Comparison of ENCODE assay signal across 8 mouse cellular contexts in the genomic region with DNA sequence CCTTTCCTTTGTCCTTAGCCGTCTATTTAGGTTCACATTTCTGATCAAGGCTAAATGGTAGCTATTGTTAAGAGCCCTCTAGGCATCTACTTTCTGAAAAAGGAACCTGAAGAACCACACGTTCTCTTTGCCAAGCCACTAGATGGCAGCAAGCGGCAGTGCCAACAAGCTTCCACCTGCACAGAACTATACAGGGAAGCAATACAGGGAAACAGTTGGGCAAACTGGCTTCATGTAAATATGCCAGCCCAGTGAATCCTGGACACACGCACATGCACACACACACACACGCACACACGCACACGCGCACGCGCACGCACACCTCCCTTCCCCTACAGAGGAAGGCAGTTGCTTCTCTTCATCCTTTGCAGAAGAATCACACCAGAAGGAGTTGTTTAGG. TPM values are rescaled to one million over a fixed set of nuclear protein-coding genes. Genes with fewer than 3 reads are reported as not detected.
DNase-seq lines count a peak whose midpoint lies in the region; ATAC-seq lines count a peak whose summit lies in the region.
"Had no signal": no experiment of that assay in that cellular context is flagged by ENCODE, and none has a peak within 500 bp of the region (broad histone marks: within the 10 kb centered on the region; RNA-seq: fewer than 3 reads in every experiment).

No protein-coding gene starts in this region.

- no peaks in the 10 kb centered on the region for H3K36me3 ChIP-seq in forebrain, embryonic 15.5 days
- H3K36me3 ChIP-seq in hindbrain, embryonic 15.5 days = no peaks in the 10 kb centered on the region
- H3K36me3 ChIP-seq: limb, embryonic 12.5 days had no signal

- H3K4me1 ChIP-seq in forebrain, embryonic 15.5 days = peaks cover 10% of the 10 kb centered on the region
- H3K4me1 ChIP-seq in hindbrain, embryonic 15.5 days (replicated peaks) = no peaks in the 10 kb centered on the region
- H3K4me1 ChIP-seq: limb, embryonic 12.5 days had no signal

- 35% methylated on average over 11 of the region's 11 CpGs for WGBS in forebrain, embryonic 15.5 days
- 32% methylated on average over 11 of the region's 11 CpGs for WGBS in hindbrain, embryonic 15.5 days

- DNase-seq in ZHBTc4 (ENCODE audit: low read depth, low spot score) = peak; percentile 71
- DNase-seq in cerebellum, adult 11 months = peak; percentile 67
- DNase-seq in layer of hippocampus, postnatal 14 days (ENCODE audit: low spot score in 2 of 2) = peak; percentile 61 to 83
- peak; percentile 70 for DNase-seq in right cerebral cortex, postnatal 25 days

- peak; percentile 89 for ATAC-seq in forebrain, embryonic 15.5 days (replicated peaks)
- peak; percentile 95 for ATAC-seq in hindbrain, embryonic 15.5 days (ENCODE audit: low FRiP score, low read depth)
- peak; percentile 70 for ATAC-seq in megakaryocyte progenitor cell, adult 5-6 weeks (replicated peaks; ENCODE audit: poor library complexity)

- H3K4me3 ChIP-seq in forebrain, embryonic 15.5 days = no peak overlapping the region
- no peak overlapping the region for H3K4me3 ChIP-seq in hindbrain, embryonic 15.5 days
- H3K4me3 ChIP-seq: limb, embryonic 12.5 days had no signal

- H3K9me3 ChIP-seq in forebrain, embryonic 15.5 days = no peaks in the 10 kb centered on the region
- H3K9me3 ChIP-seq in hindbrain, embryonic 15.5 days = no peaks in the 10 kb centered on the region
- H3K9me3 ChIP-seq: limb, embryonic 12.5 days had no signal

- no peak overlapping the region for H3K4me2 ChIP-seq in forebrain, embryonic 15.5 days (replicated peaks)
- no peak overlapping the region for H3K4me2 ChIP-seq in hindbrain, embryonic 15.5 days
- H3K4me2 ChIP-seq: limb, embryonic 12.5 days had no signal

- no peak overlapping the region for H3K27ac ChIP-seq in forebrain, embryonic 15.5 days (replicated peaks)
- H3K27ac ChIP-seq in hindbrain, embryonic 15.5 days (replicated peaks) = no peak overlapping the region
- H3K27ac ChIP-seq: limb, embryonic 12.5 days had no signal

- H3K9ac ChIP-seq in forebrain, embryonic 15.5 days (replicated peaks) = no peak overlapping the region
- no peak overlapping the region for H3K9ac ChIP-seq in hindbrain, embryonic 15.5 days
- H3K9ac ChIP-seq: limb, embryonic 12.5 days had no signal

- H3K27me3 ChIP-seq in forebrain, embryonic 15.5 days = peaks cover 2% of the 10 kb centered on the region; the same call in 1 of the 2 replicates
- H3K27me3 ChIP-seq in hindbrain, embryonic 15.5 days = no peaks in the 10 kb centered on the region
- H3K27me3 ChIP-seq: limb, embryonic 12.5 days had no signal

RNA-seq across cellular contexts. Expression of a gene that starts 7.1 kb away (rescaled TPM):
- 0.22 and 0.29 TPM in 2 replicates for polyA plus RNA-seq in forebrain, embryonic 15.5 days (2015; fragmentation: Nextera tagmentation; extraction: Ambion mirVana)
- 0.28 TPM in 1 of 2 replicates, not detected in the other for polyA plus RNA-seq in hindbrain, embryonic 15.5 days (2015; fragmentation: Nextera tagmentation; extraction: Ambion mirVana)
- not detected for total RNA-seq in layer of hippocampus, postnatal 14 days (2021)
- not detected in 2 replicates for total RNA-seq in megakaryocyte progenitor cell, adult 5-6 weeks (2015)
- total RNA-seq in megakaryocyte progenitor cell, adult 5-6 weeks (2017) = not detected in 2 replicates
